Mouse (Mus musculus) left cerebral cortex, adult 2 months (tissue): Measurements from ENCODE around the gene Stk32b. TPM values are rescaled to one million over a fixed set of nuclear protein-coding genes. Genes with fewer than 3 reads are reported as not detected.
A peak's percentile ranks its signal among the peaks of the same experiment; 100 is the strongest.

Experiments
- DNase-seq, 2 experiments: peaks; one replicate each; pipeline ENCODE4 v3.0.0; 2021 to 2022; ENCODE audit warnings: low spot score in 2 of 2, mixed read lengths in 1 of 2; ENCODE audit errors: extremely low spot score in 1 of 2
- H3K27ac ChIP-seq: fragments of 200-600 bp; 2 replicates; pipeline ENCODE4 v1.8.1; 2022
- H3K4me3 ChIP-seq: fragments of 200-600 bp; 2 replicates; pipeline ENCODE4 v1.8.1; 2022
- CTCF ChIP-seq: fragments of 200-600 bp; IDR thresholded peaks from 2 replicates; pipeline ENCODE4 v1.8.1; 2022; ENCODE audit warnings: antibody characterized with exemption, mild to moderate bottlenecking, moderate library complexity
- intact Hi-C: fragments of 180-260 bp; cut with DNase I; formaldehyde crosslinking; loops from one replicate; pipeline ENCODE4 v1.15.1; 2025
- long read RNA-seq, 2 experiments: library from polyadenylated mRNA; stranded (forward); transcript quantifications; one replicate each; pipeline ENCODE4 v2.0.0; 2021; ENCODE audit warnings: borderline mapping rate in 2 of 2
- total RNA-seq, 2 experiments: library from RNA; stranded (reverse); gene quantifications; 2 replicates each; pipeline ENCODE4 v1.2.3; 2021

Gene Stk32b
- 1 to 10 TPM; 1.8 to 2.5 TPM for total RNA-seq
- long read RNA-seq, experiment 1, partial matches to known transcripts: 1 of 1 reads
- long read RNA-seq, experiment 1, other reads (novel, unspliced or antisense): 0 of 1 reads
- long read RNA-seq, experiment 2, partial matches to known transcripts: 0 of 3 reads
- long read RNA-seq, experiment 2, other reads (novel, unspliced or antisense): 1 of 3 reads

- intact Hi-C loops: loop anchor here (1.0 to 5.0 kb wide), 2 partner anchors 284 to 418 kb away; no protein-coding TSS in a partner anchor
- no peak for TF ChIP-seq CTCF
- Histone ChIP-seq H3K27ac (no peak within 1 kb of the TSS), H3K4me3 (peak within 1 kb of the TSS; percentile 38)
- peak; percentile 18 to 37 for DNase-seq
Observed at GRCm38 (mm10) chr5:37716505-37717372, at the start of gene Stk32b. Gene Stk32b (minus strand): TSS chr5:37717171.

- Histone ChIP-seq H3K27ac (no peak overlapping the region), H3K4me3 (no peak overlapping the region)
- intact Hi-C loops: loop anchor here (5.0 kb wide), 1 partner anchor 321 kb away; no protein-coding TSS in a partner anchor
- no peak for TF ChIP-seq CTCF
- no peak for DNase-seq
Observed at GRCm38 (mm10) chr5:37765851-37766250, 48.9 kb upstream of the Stk32b start.

GRCm38 (mm10) chr5:37762046-37762445 lies 45.1 kb upstream of the Stk32b start:
- intact Hi-C loops: no loop called here
- DNase-seq: no peak
- TF ChIP-seq CTCF: no peak
- Histone ChIP-seq H3K4me3 (no peak overlapping the region), H3K27ac (no peak overlapping the region)

GRCm38 (mm10) chr5:37753366-37753765 lies 36.4 kb upstream of the Stk32b start:
- Histone ChIP-seq H3K4me3 (no peak overlapping the region), H3K27ac (no peak overlapping the region)
- TF ChIP-seq CTCF: no peak
- intact Hi-C loops: no loop called here
- DNase-seq: no peak

- Histone ChIP-seq H3K27ac (no peak overlapping the region), H3K4me3 (no peak overlapping the region)
- peak; percentile 56 to 78 for DNase-seq
- TF ChIP-seq CTCF: peak; percentile 79
- intact Hi-C loops: loop anchor here (1.0 kb wide), 1 partner anchor 454 kb away; no protein-coding TSS in a partner anchor
Observed at GRCm38 (mm10) chr5:37752027-37752967, 35.3 kb upstream of the Stk32b start.

- no peak for TF ChIP-seq CTCF
- no peak overlapping the region for H3K4me3 ChIP-seq
- no peak for DNase-seq
- no peak overlapping the region for H3K27ac ChIP-seq
- intact Hi-C loops: no loop called here
Observed at GRCm38 (mm10) chr5:37743889-37744707, 27.1 kb upstream of the Stk32b start.

- Histone ChIP-seq H3K4me3 (no peak overlapping the region), H3K27ac (no peak overlapping the region)
- peak; percentile 34 for TF ChIP-seq CTCF
- DNase-seq: no peak
- intact Hi-C loops: no loop called here
Observed at GRCm38 (mm10) chr5:37736213-37736612, 19.2 kb upstream of the Stk32b start.

GRCm38 (mm10) chr5:37735224-37735623 lies 18.3 kb upstream of the Stk32b start, which contains the start of gene Cytl1:
Gene Cytl1 (plus strand): TSS chr5:37735519.
- intact Hi-C loops: no loop called here
- no peak for TF ChIP-seq CTCF
- Histone ChIP-seq H3K27ac (no peak within 1 kb of the TSS), H3K4me3 (no peak within 1 kb of the TSS)
- DNase-seq: no peak

GRCm38 (mm10) chr5:37730781-37731180 lies 13.8 kb upstream of the Stk32b start:
- Histone ChIP-seq H3K27ac (no peak overlapping the region), H3K4me3 (no peak overlapping the region)
- no peak for TF ChIP-seq CTCF
- intact Hi-C loops: no loop called here
- no peak for DNase-seq

- Histone ChIP-seq H3K4me3 (no peak overlapping the region), H3K27ac (no peak overlapping the region)
- DNase-seq: no peak
- TF ChIP-seq CTCF: no peak
- intact Hi-C loops: no loop called here
Observed at GRCm38 (mm10) chr5:37725220-37725886, 8.4 kb upstream of the Stk32b start.
